Mouse (Mus musculus) spleen, postnatal 36 days (tissue): ENCODE measurements around the gene Tbcd.

Source experiments
- DNase-seq, 2 experiments: peaks; one replicate each; pipeline ENCODE4 v3.0.0; 2022; ENCODE audit warnings: low spot score in 2 of 2, mixed read lengths in 1 of 2

The Tbcd gene

DNA sequence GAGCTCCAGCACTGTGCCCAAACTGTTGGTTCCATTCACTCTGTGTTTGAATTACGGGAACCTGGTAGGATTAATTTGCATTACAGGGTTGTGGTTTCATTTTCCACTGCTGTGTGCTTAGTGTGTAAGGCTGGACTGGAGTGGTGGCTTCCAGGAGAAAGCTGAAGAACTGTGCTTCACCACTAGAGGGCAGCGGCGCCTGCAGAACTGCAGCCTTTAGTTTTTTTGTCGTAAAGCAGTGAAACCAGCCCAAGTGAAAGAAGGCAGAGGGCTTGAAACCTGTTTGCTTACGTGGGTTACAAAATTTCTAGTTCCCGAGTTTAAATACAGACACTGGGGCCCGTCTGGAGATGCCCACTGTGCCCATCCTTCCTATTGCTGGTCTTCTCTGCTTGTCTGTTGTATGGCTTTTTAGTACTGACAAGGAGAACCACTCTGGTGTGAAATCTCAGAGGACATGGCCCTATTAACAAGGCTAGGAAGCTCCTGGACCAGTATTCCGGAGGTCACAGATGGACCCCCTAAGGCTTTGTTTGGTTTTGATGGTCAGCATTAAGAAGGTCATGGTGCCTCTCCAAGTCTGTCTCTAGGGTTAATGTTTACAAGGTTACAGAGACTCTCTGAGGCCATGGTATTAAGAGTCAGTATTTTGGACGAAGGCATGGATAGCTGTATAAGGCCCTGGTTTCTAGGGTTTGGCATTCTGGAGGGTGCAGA lies 24.1 kb downstream of the Tbcd start:
- peak; percentile 53 to 60 for DNase-seq

DNA sequence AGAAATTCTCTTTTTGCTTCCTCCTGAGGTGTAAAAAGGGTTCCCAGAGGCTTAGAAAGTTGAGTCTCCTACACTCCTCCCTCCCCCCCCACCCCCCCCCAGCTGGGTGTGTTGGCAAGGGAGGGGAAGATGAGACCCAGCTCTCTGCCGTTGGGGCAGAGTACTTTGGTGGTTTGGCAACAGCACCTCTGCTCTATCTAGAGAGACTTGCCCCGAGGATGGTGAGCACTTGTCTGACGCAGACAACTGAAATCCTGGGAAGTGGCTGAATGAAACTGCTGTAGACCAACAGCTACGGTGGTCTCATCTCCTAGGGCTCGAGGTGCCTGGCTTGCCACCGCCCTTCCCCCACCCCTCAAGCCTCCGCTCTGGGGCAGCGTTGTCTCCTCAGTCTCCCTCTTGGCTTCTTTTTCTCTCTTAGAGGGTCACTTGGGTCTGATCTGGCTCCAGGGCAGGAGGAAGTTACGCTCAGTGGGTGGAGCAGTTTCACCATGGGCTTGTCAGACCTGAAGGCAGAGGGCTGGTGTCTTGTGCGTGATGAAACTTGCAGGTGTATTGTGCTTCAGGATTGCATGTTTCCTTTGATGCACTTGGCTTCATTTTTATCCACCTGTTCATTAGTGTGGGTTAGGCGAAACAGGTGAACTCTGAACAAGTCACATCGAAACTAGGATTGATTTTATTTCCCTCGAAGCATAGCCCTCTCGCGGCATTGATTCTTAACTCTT lies 27.9 kb downstream of the Tbcd start:
- DNase-seq, result no peak

DNA sequence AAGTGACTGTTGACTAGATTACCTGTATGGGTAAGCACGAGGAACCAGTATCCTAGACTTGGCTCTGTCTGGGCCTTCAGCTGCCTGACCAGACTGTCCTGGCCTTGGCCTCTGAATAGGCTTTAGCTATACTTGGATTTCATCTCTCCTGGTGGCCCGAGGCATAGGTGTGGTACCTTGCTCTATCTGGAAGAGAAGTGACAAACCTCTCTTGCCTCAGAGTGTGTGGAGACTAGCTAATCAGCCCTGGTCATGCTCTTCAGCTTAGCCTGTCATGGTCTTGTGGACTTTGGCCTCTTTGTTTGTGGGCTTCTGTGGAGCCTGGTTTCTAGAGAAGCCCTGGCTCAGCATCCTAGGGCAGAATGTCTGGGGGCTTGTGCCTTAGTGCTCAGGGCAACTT lies 29.4 kb downstream of the Tbcd start:
- no peak for DNase-seq

DNA sequence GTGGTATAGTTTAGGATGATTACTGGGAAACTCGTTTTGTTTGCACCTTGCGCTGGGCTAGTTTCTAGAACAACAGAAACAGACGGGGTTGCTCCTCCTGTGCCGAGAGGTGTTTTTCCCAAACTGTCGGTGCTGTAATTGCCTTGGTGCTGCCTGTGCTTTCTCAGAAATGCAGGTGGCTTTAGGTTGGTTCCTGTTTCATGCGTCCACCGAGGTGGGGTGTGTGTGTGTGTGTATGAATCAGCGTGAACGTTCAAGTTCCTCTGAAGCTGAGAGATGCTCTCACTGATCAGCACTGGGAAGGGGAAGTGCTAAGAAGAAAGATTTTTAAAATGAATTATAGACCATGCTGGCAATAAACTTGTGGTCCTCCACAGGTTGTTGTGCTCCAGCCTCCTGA lies 34.1 kb downstream of the Tbcd start:
- peak; percentile 57 to 60 for DNase-seq

DNA sequence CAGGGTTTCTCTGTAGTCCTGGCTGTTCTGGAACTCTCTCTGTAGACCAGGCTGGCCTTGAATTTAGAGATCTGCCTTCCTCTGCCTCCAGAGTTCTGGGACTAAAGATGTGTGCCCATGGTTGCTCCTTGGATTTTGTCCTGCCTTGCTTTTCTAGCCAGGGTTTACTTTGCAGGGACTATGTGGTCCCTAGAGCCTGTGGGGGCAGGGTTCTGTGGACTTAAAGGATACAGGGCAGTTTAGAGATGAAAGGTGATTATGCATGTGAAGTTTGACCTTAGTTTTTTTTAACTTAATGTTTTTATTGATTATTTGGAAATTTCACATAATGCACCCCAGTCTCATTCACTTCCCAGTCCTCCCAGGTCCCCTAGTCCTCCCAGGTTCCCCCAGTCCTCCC lies 38.9 kb downstream of the Tbcd start:
- no peak for DNase-seq

DNA sequence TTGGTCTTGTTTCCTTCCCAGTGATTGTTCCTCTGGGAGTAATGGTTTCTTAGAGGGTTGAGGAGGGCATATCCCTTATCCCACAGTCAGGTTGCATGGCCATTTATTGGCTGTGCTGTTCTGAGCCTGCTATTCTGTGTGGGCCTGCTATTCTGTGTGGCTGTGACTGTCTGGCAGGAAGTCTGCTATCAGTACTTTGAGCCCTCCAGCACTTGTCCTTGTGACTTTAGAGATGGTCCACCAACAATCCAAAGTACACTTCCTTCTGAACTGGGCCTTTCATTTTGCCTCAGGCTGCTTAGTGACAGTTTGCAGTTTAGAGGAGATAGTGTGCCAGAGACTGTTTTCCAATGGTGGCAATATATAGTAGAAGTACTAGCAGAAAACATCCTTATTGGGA lies 48.8 kb downstream of the Tbcd start:
- DNase-seq, result no peak

DNA sequence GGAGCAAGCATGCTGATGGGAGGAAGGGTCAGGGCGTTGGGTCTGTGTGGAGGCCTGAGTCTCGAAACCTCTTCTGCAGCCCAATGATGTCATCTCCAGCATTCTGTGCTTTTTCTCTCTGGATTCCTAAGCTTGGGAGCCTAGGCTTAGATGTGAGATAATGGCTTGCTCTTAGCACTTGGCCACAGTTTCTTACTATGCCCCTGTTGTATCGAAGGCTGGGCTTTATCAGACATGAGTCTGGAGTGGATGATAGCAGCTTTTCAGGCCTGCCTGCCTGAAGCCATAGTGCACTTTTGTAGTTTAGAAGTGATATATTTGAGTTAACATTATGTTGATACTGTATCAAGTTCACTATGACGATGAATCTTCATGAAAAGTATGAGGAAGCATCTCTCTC lies 49.8 kb downstream of the Tbcd start:
- no peak for DNase-seq

DNA sequence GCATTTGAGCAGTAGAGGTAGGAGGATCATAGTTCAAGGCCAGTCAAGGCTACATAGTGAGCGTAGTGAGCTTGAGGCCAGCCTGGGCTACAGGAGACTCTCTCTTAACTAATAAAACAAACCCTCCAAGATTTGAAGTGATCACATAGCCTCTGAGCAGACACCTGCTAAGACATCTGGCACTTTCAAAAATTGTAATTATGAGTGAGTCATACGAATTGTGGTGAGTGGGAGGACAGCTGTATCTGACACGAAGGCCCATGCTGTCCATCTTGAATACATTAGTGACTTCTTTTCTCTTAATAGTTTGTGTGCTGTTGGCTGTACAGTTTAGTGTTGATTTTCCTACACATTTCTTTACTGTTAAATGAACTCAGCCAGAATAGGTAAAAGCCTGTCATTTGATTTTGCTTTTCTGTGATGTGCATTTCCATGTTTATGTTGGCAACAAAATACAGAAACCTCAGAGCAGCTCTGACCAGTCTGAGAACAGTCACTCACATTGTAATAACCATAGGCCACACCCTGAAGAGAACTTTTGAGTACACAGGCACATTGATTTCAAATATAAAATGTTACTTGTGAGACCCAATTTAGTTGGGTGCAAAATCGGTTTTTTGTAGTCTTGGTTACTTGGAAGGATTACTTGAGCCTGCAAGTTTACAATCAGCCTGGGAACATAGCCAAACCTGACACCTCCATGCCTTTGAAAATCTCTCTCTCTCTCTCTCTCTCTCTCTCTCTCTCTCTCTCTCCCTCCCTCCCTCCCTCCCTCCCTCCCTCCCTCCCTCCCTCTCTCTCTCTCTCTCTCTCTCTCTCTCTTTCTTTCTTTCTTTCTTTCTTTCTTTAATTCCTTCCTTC lies 50.5 kb downstream of the Tbcd start:
- DNase-seq, result no peak

DNA sequence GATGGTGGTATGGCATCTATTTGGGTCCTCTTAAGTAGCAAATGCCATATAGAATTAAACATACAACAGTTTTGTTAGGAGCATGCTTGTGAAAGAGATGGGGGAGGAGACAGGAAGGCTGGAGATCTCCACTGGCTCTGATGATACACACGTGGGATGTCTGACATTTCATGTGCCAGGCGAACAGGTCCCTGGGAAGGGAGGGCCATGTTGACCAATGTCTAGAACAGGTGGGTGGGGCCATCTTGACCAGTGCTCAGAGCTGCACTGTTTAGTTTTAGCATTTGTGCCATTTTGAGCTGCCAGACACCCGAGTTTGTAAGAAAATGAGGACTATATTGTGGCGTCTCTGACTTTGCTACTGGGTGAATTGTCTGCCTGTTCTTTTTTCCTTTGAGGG lies 56.7 kb downstream of the Tbcd start:
- no peak for DNase-seq

DNA sequence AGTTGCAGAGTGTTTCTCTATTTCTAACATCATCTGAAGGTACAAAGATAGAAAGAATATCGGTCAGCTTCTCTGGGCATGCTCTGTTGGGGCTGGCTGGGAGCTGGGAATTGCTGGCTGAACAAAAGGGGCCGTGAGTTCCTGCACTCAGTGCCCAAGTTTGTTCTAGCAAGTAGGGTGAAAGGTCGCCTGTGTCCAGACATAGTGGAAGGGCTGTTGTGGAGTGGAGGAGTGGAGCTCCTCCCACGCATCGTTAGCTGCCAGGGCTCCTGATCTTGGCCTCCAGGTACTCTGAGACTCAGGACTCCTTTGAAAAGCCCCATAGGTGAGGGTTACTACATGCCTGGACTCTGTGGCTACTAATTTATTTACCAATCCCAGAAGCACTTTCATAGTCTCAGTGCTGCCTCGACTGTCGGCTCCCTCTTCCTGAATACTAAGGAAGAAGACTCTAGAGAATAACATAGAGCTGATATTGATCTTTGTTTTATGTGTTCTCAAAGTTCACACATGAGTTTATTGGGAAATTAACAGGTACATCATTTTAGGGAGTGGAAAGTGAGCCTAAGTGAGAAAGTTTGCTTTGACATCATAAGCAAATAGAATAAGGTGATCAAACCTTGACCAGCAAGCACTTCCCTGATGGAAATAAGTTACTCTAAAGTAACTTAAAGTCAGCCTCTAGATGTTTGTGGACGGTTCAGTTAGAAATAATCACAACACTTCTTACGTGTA lies 58.9 kb downstream of the Tbcd start:
- no peak for DNase-seq

DNA sequence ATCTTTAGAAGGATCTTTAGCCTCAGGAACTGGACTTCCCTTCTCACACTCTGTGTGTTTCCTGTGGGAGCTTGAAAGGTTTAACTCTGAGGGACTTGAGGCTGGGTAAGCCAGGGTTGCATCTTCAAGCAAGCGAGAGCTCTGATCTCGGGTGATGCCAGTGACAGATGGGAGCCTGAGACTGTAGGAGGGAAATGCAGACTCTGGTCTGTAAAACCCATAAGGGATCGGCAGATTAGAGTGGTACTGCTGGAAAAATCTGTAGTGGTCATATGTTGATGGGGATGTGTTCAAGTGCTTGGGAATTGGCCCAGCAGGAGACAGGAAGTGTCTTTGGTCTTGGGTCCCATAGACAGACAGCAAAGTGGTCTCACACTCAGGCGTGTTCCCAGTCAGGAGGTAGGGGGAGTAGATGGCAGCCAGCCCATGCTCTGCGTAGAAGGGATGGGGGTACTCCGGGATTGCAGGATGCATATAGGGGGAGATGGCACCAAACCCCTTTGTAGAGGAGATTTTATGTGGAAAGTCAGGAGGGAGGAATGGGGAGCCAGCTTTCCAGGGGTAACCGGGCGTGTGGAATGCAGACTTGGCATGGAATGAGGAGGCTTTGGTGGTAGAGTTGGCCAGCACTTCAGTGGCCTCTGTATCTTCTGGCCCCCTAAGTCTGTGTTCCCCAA lies 61.3 kb downstream of the Tbcd start:
- DNase-seq, result no peak

DNA sequence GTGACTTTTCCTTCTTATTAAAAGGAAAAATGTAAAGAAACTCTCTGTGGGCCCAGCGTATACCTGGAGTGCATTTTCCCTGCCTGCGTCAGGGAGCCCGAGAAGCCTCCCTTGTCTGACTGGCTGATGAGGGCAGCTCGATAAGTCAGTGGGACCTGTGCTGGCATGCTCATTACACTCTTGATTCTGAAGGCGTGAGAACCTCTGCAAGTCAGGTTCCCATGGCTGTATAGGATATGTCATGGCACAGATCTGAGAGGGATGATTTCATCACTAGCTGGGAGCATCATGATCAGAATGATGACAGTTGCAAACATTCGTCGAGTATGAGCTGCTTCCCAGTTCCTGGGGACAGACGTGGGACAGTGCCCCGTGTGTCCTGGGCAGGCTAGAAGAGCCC lies 64.2 kb downstream of the Tbcd start:
- no peak for DNase-seq

DNA sequence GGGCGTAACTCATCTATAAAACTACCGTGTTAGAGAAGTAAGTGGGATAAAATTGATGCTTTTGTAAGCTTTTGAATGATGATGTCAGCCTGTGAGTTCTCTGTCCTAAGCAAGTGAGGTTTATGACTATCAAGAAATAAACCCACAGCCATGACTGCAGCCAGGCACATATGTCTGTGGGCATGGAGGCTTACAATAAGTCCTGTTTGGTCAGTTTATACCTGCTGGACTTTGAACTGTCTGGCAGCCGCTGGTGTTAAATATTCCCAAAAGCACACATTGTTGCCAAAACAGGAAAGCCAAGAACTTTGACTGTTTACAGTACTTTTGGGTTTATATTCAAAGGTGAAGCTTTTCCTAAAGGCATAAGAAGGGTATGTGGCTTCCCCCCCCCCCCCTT lies 65.2 kb downstream of the Tbcd start:
- DNase-seq, result no peak

DNA sequence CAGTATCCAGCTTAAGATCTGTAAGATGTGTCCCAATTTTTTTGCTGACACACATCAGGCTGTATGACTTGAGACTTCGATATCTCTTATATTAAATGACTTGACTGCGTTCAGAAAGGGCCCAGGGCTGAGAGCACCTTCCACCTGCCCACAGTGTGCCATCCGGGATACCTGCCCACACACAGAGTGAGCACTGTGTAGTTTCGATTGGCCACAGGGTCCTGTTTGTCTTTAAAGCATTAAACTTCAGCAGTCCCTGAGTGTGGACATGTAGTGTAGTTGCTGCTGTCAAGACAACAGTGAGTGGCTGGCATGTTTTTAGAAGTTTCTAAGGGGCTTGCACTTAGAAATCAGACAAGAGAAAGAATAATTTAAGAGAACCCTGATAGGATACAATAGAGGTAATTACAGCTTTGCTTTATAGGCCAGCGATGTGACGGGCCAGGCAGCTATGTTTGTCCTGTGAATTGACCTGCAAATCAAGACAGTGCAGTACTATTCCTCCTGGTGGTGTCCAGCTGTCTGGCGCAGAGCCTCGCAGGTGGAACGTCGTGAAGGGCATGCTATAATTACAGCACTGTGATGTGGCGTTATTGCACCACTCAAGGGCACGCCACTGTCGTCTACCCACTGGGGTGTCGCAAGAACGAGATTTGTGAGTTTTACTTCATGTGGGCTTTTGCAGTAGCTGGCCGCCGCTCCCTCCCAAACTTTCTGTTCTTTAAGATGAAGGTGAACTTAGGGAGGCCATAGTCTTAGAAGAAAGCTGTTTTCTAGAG lies 66.1 kb downstream of the Tbcd start:
- DNase-seq, result no peak

DNA sequence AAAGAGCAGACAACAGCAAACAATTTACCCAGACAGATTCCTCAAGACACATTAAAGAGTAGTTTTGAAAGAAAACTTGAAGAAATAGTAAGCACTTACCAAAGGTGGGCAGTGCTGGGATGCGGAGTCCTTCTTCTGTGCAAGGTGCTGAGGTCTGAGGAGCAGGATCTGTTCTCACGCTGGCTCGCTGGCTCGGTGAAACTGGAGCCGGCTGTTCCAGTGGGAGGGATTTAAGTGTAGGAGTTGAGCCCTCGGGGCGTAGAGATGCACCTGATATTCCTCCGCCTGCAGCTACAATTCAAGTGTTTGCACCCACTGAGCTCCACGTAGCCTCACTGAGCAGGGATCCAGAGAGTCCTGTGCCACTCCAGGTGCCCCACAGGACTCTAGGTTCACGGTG lies 67.4 kb downstream of the Tbcd start, which contains the start of gene Zfp750:
TSS of gene Zfp750 (minus strand) at position 203 of the 400 bp plus-strand sequence.
- DNase-seq, result no peak

DNA sequence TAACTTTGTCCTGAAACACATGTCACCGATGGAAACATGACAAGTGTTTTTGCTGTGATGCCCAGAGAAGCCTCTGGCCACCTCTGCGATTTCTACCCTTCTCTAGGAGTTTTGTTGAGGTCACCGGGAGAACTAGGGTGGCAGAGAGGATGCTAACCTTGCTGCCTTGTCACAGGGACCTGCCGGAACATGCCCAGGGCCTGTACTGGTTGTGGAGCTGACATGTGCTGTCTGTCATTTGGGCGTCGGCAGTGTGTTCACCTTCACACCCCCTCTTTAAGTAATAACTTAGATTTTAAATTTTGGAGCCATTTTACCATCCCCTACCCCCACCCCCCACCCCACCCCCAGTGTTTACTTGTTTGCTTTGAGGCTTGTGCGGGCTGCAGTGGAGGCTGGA lies 68.0 kb downstream of the Tbcd start:
- DNase-seq, result no peak

DNA sequence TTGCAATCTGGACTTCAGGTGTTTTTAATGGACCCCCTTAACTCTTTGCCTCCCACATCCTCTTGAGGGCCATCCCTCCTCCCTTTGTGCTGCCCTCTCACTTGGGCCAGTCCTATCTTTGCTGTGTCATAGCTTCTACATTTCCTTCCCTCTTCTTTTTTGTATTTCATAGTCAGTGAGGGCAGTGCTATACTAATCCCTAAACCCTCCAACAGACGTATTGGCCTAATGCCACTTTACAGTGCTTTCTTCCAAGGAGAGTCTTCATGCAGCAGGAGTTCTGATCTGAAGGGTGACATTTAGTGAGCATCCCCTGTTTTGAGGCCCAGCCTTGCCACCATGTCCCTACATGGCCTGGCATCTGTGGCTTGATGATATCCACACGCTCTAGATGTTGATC lies 69.0 kb downstream of the Tbcd start:
- no peak for DNase-seq

DNA sequence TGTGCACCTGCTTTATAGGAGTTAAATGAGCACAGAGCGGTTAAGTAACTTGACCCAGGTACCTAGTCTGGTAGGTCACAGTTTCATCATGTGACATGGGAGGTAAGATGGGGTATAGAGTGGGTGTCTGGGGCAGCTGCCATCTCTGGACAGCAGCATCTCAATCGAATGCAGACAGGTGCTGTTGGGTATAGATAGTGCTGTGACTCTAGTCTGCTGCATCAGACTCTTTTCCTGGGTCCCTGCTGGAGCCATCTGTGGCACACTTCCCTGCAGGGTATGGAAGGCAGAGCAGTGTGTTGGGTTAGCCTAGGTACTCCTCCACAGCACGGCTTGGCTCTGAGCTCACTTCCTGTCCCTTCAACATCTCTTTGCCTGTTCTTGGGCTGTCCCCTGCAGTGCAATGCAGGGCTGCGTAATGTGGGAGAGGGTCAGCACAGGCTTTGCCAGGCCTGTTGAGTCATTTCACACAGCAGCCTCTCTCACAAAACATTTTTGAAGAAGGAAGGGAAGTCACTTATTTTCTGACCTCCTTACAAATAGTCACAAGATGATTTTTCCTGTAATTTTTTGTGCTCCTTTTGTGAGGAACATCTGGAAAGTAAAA lies 70.5 kb downstream of the Tbcd start:
- no peak for DNase-seq

DNA sequence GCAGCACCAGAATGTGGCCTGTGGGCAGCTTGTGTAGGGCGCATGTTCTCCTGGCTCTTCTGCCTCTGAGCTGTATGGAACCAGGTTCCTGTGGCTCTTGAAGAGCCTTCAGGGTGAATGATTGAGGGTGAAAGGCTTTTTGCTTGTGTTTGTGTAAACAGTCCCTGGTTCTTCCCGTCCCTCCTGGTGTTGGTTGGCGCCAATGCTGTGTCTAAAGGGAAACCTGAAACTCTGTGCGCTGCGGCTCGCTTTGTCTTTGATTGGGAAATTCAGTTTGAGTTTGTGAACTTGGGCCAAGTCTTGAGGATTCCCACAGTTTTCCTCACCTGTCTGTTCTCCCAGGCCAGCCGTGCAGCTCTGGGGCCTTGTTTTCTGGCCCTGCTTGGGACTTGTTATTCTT lies 72.4 kb downstream of the Tbcd start:
- DNase-seq, result no peak

DNA sequence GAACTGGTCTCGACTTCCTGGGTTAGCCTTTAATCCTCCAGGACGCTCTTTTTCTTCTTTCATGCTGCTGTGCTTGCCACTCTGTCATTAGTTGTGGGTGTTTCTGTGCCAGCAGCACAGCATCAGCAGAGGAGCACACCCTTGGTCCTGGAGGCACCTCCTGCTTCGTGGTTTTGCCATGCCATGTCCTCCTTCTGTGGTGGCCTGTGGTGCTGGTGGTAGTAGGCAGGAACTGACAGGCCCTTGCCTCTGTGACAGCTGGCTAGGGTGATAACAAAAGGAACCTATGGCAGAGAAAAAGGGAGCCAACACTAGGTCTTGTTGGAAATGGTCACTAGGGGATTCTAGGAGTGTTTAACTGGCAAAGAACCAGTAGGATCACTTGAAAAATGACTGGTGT lies 78.0 kb downstream of the Tbcd start:
- DNase-seq, result no peak
